ENCODE assay signal across 10 mouse cellular contexts in genomic region chr6:114724351-114724750, GRCm38 (mm10).
DNase-seq lines count a peak whose midpoint lies in the region; ATAC-seq lines count a peak whose summit lies in the region.
"Had no signal": no experiment of that assay in that cellular context is flagged by ENCODE, and none has a peak within 500 bp of the region (broad histone marks: within the 10 kb centered on the region; RNA-seq: fewer than 3 reads in every experiment).

No protein-coding gene starts in this region.

- peak overlapping the region; percentile 48 for H3K27ac ChIP-seq in forebrain, embryonic 10.5 days
- H3K27ac ChIP-seq in forebrain, embryonic 14.5 days (ENCODE audit: low read depth, low read length): no peak overlapping the region
- H3K27ac ChIP-seq in heart, embryonic 16.5 days (ENCODE audit: low read length): no peak overlapping the region
- H3K27ac ChIP-seq in lung, embryonic 15.5 days: peak overlapping the region; percentile 83
- H3K27ac ChIP-seq in limb, embryonic 12.5 days: no peak overlapping the region
- H3K27ac ChIP-seq: macrophage had no signal

- H3K4me3 ChIP-seq in forebrain, embryonic 10.5 days: no peak overlapping the region
- no peak overlapping the region for H3K4me3 ChIP-seq in forebrain, embryonic 14.5 days (ENCODE audit: low read depth, low read length)
- H3K4me3 ChIP-seq in heart, embryonic 16.5 days (ENCODE audit: low read length): no peak overlapping the region
- no peak overlapping the region for H3K4me3 ChIP-seq in lung, embryonic 15.5 days
- H3K4me3 ChIP-seq in limb, embryonic 12.5 days (replicated peaks): no peak overlapping the region

- H3K4me1 ChIP-seq in forebrain, embryonic 10.5 days: peaks cover 51% of the 10 kb centered on the region
- peaks cover 9% of the 10 kb centered on the region for H3K4me1 ChIP-seq in forebrain, embryonic 14.5 days (ENCODE audit: control insufficient read depth, insufficient read depth, low read length)
- H3K4me1 ChIP-seq in heart, embryonic 16.5 days (ENCODE audit: control insufficient read depth, insufficient read depth, low read length): peaks cover 24% of the 10 kb centered on the region
- H3K4me1 ChIP-seq in lung, embryonic 15.5 days: peaks cover 39% of the 10 kb centered on the region
- peaks cover 38% of the 10 kb centered on the region for H3K4me1 ChIP-seq in limb, embryonic 12.5 days (replicated peaks)

- ATAC-seq in forebrain, embryonic 14.5 days: no peak
- ATAC-seq in heart, embryonic 16.5 days (replicated peaks; ENCODE audit: extremely low read depth, insufficient read depth, low FRiP score): no peak
- ATAC-seq in lung, embryonic 15.5 days (ENCODE audit: borderline replicate concordance, extremely low read depth, low FRiP score, low TSS enrichment): no peak
- no peak for ATAC-seq in limb, embryonic 12.5 days (ENCODE audit: insufficient number of reproducible peaks, insufficient read depth, low FRiP score, low TSS enrichment, low read depth)

- no peak overlapping the region; the same call in 1 of the 2 replicates for H3K9ac ChIP-seq in forebrain, embryonic 14.5 days (ENCODE audit: low read length)
- H3K9ac ChIP-seq in heart, embryonic 16.5 days (ENCODE audit: low read length): no peak overlapping the region
- H3K9ac ChIP-seq in lung, embryonic 15.5 days: 0 out of 2 replicates have a peak overlapping the region, but pooled peaks have one; percentile 10
- H3K9ac ChIP-seq in limb, embryonic 12.5 days (replicated peaks): 0 out of 2 replicates have a peak overlapping the region, but pooled peaks have one; percentile 3

- H3K27me3 ChIP-seq in forebrain, embryonic 10.5 days (ENCODE audit: poor library complexity, severe bottlenecking): no peaks in the 10 kb centered on the region
- no peaks in the 10 kb centered on the region for H3K27me3 ChIP-seq in forebrain, embryonic 14.5 days (replicated peaks; ENCODE audit: control insufficient read depth, insufficient read depth, low read length)
- no peaks in the 10 kb centered on the region for H3K27me3 ChIP-seq in heart, embryonic 16.5 days (ENCODE audit: control insufficient read depth, insufficient read depth, low read length)
- no peaks in the 10 kb centered on the region for H3K27me3 ChIP-seq in lung, embryonic 15.5 days
- no peaks in the 10 kb centered on the region for H3K27me3 ChIP-seq in limb, embryonic 12.5 days

- H3K9me3 ChIP-seq in forebrain, embryonic 10.5 days: no peaks in the 10 kb centered on the region
- no peaks in the 10 kb centered on the region for H3K9me3 ChIP-seq in forebrain, embryonic 14.5 days (replicated peaks; ENCODE audit: control insufficient read depth, low read length)
- H3K9me3 ChIP-seq in heart, embryonic 16.5 days (replicated peaks; ENCODE audit: control insufficient read depth, low read length): no peaks in the 10 kb centered on the region
- no peaks in the 10 kb centered on the region for H3K9me3 ChIP-seq in lung, embryonic 15.5 days
- no peaks in the 10 kb centered on the region for H3K9me3 ChIP-seq in limb, embryonic 12.5 days

- DNase-seq in forebrain, embryonic 10.5 days (ENCODE audit: extremely low spot score, low spot score): no peak
- no peak for DNase-seq in forebrain, embryonic 14.5 days (ENCODE audit: low spot score)
- no peak for DNase-seq in heart, adult 9 months (ENCODE audit: low spot score in 2 of 2)
- DNase-seq in lung, adult 18-20 months: no peak
- no peak for DNase-seq in thymus, postnatal 0 days (ENCODE audit: low spot score)
- DNase-seq: adrenal gland, postnatal 25 days had no signal

- H3K4me2 ChIP-seq in forebrain, embryonic 14.5 days (ENCODE audit: low read length): no peak overlapping the region
- H3K4me2 ChIP-seq in heart, embryonic 16.5 days (ENCODE audit: low read depth, low read length): 0 out of 2 replicates have a peak overlapping the region, but pooled peaks have one; percentile 5
- H3K4me2 ChIP-seq in lung, embryonic 15.5 days: no peak overlapping the region; the same call in 1 of the 2 replicates
- H3K4me2 ChIP-seq in limb, embryonic 12.5 days: no peak overlapping the region

- 89% methylated on average over 7 of the region's 7 CpGs for WGBS in forebrain, embryonic 10.5 days
- WGBS in forebrain, embryonic 14.5 days: 87% methylated on average over 7 of the region's 7 CpGs
- 82% methylated on average over 7 of the region's 7 CpGs for WGBS in heart, embryonic 16.5 days
- WGBS in lung, embryonic 15.5 days: 56% methylated on average over 7 of the region's 7 CpGs
- WGBS in limb, embryonic 12.5 days: 85% methylated on average over 7 of the region's 7 CpGs

- no peaks in the 10 kb centered on the region for H3K36me3 ChIP-seq in forebrain, embryonic 10.5 days (replicated peaks)
- no peaks in the 10 kb centered on the region for H3K36me3 ChIP-seq in forebrain, embryonic 14.5 days (ENCODE audit: control insufficient read depth, insufficient read depth, low read length)
- H3K36me3 ChIP-seq in heart, embryonic 16.5 days (ENCODE audit: control insufficient read depth, insufficient read depth): no peaks in the 10 kb centered on the region
- H3K36me3 ChIP-seq in lung, embryonic 15.5 days: no peaks in the 10 kb centered on the region
- no peaks in the 10 kb centered on the region for H3K36me3 ChIP-seq in limb, embryonic 12.5 days

Comparison
In these comparisons a context has a peak if more than half of its experiments do, and no peak if none do; other contexts are left out.
1. H3K27ac ChIP-seq: peak in forebrain, embryonic 10.5 days (single experiment) and lung, embryonic 15.5 days (single experiment); none in forebrain, embryonic 14.5 days (single experiment), heart, embryonic 16.5 days (single experiment) and limb, embryonic 12.5 days (single experiment).
2. H3K9ac ChIP-seq: peak in lung, embryonic 15.5 days (single experiment) and limb, embryonic 12.5 days (single experiment); none in forebrain, embryonic 14.5 days (single experiment) and heart, embryonic 16.5 days (single experiment).